Mouse (Mus musculus) lung, adult 2 months (tissue): Measurements from ENCODE around the gene Ear1.
"Not testable (repeated sequence)": the region's sequence is repeated elsewhere in the genome, so short reads cannot be mapped to it uniquely, and the experiment has no call there.

Experiments used
- CTCF ChIP-seq: fragments of 200-500 bp; IDR thresholded peaks from 2 replicates; pipeline ENCODE4 v1.5.1; 2011; ENCODE audit warnings: mild to moderate bottlenecking, low read length, control low read depth; ENCODE audit not compliant: insufficient read depth
- POLR2A ChIP-seq: fragments of 200-500 bp; IDR thresholded peaks from 2 replicates; pipeline ENCODE4 v1.6.1; 2011; ENCODE audit warnings: low read depth, mild to moderate bottlenecking, control low read depth, low read length, borderline replicate concordance; ENCODE audit errors: extremely low read depth

DNA sequence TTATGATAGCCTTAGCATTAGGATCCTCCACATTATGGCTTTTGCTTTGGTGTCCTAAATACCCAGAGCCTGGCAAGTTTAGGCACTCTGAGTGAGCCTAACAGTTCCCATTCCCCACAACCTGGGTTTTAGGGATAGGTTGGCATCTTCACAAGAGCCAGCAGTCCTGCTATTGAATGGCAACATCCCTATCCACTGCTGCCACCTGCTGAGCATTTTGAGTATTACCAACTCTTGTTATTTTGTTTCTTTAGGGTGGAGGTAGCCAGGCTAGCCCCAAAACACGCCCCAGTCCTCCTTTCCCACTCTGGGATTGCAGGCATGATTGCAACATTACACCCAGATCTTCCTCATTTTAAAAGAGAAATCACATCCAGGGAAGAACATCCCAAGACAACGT lies 14.8 kb downstream of the Ear1 start:
- not testable (repeated sequence) for TF ChIP-seq POLR2A, CTCF
